Mouse (Mus musculus) E14TG2a.4 (cell line): ENCODE results near the gene Pole4.

Source experiments
- CTCF ChIP-seq: conservative IDR thresholded peaks from 2 replicates; pipeline ENCODE4 v1.5.1; 2014; ENCODE audit warnings: low read length
- POU5F1 ChIP-seq: IDR thresholded peaks from 2 replicates; pipeline ENCODE4 v1.6.1; 2014; ENCODE audit warnings: low read length, borderline replicate concordance

- no peak for TF ChIP-seq CTCF
- no peak for TF ChIP-seq POU5F1
Measured at GRCm38 (mm10) chr6:82740868-82741517, 35.8 kb upstream of the Pole4 start.
